Mouse (Mus musculus): ENCODE measurements around the gene Klc1. TPM values are rescaled to one million over a fixed set of nuclear protein-coding genes. Genes with fewer than 3 reads are reported as not detected.

Gene Klc1
- total RNA-seq, 2 experiments from 2014 or later, result 59.9 to 68.0 TPM

GRCm38 (mm10) chr12:111743419-111743818 lies 15.2 kb upstream of the Klc1 start:
- DNase-seq, result no peak

GRCm38 (mm10) chr12:111743981-111744423 lies 14.6 kb upstream of the Klc1 start:
- no peak for DNase-seq

GRCm38 (mm10) chr12:111745274-111745673 lies 13.4 kb upstream of the Klc1 start:
- no peak for DNase-seq

GRCm38 (mm10) chr12:111746091-111746490 lies 12.6 kb upstream of the Klc1 start:
- peak; percentile 80 for DNase-seq

- DNase-seq, result no peak
Observed at GRCm38 (mm10) chr12:111747421-111747820, 11.2 kb upstream of the Klc1 start.

GRCm38 (mm10) chr12:111750739-111751138 lies 7.9 kb upstream of the Klc1 start:
- no peak for DNase-seq

GRCm38 (mm10) chr12:111752491-111752890 lies 6.2 kb upstream of the Klc1 start:
- no peak for DNase-seq

- no peak for DNase-seq
Observed at GRCm38 (mm10) chr12:111753347-111753746, 5.3 kb upstream of the Klc1 start.

- DNase-seq, result no peak
Observed at GRCm38 (mm10) chr12:111754710-111755109, 3.9 kb upstream of the Klc1 start.

- DNase-seq, result no peak
Observed at GRCm38 (mm10) chr12:111755231-111755630, 3.4 kb upstream of the Klc1 start.

GRCm38 (mm10) chr12:111756082-111756697 lies 2.5 kb upstream of the Klc1 start:
- no peak for DNase-seq

- DNase-seq, result no peak
Observed at GRCm38 (mm10) chr12:111756698-111757082, 2.0 kb upstream of the Klc1 start.

- DNase-seq, result no peak
Observed at GRCm38 (mm10) chr12:111757561-111758325, 906 bp upstream of the Klc1 start.

- DNase-seq, result peak; percentile 69
Observed at GRCm38 (mm10) chr12:111759176-111760061, 770 bp downstream of the Klc1 start.

GRCm38 (mm10) chr12:111760306-111760908 lies 1.8 kb downstream of the Klc1 start:
- no peak for DNase-seq

GRCm38 (mm10) chr12:111762620-111763280 lies 4.1 kb downstream of the Klc1 start:
- no peak for DNase-seq

- no peak for DNase-seq
Observed at GRCm38 (mm10) chr12:111766313-111767236, 7.9 kb downstream of the Klc1 start.

GRCm38 (mm10) chr12:111768322-111768928 lies 9.8 kb downstream of the Klc1 start:
- DNase-seq, result no peak

GRCm38 (mm10) chr12:111769306-111769705 lies 10.7 kb downstream of the Klc1 start:
- DNase-seq, result peak; percentile 47

Measured in gastrocnemius, postnatal 25 days (tissue).